Mouse (Mus musculus) gastrocnemius, postnatal 14 days (tissue): ENCODE measurements around the gene Serpina3n. TPM values are rescaled to one million over a fixed set of nuclear protein-coding genes. Genes with fewer than 3 reads are reported as not detected.
"Not testable (repeated sequence)": the region's sequence is repeated elsewhere in the genome, so short reads cannot be mapped to it uniquely, and the experiment has no call there.

Experiments
- DNase-seq: peaks from one replicate; pipeline ENCODE4 v3.0.0; 2021; ENCODE audit warnings: mixed read lengths
- intact Hi-C: fragments of 180-260 bp; cut with DNase I; formaldehyde crosslinking; loops from one replicate; pipeline ENCODE4 v1.15.1; 2025; ENCODE audit warnings: low total_unique reads
- total RNA-seq, 2 experiments: library from RNA; stranded (reverse); gene quantifications; 2 replicates each; pipeline ENCODE4 v1.2.3; 2021

Serpina3n gene
- total RNA-seq, 2 experiments from 2014 or later, result 1.5 to 2.5 TPM

- no peak for DNase-seq
- intact Hi-C loops, result no loop called here
These were observed 20.4 kb downstream of the Serpina3n start for GRCm38 (mm10) chr12:104426915-104427314.

GRCm38 (mm10) chr12:104431359-104431758, 24.8 kb downstream of the Serpina3n start:
- intact Hi-C loops, result no loop called here
- DNase-seq, result no peak

- intact Hi-C loops, result no loop called here
These were observed 26.7 kb downstream of the Serpina3n start for GRCm38 (mm10) chr12:104433214-104433613.

DNA sequence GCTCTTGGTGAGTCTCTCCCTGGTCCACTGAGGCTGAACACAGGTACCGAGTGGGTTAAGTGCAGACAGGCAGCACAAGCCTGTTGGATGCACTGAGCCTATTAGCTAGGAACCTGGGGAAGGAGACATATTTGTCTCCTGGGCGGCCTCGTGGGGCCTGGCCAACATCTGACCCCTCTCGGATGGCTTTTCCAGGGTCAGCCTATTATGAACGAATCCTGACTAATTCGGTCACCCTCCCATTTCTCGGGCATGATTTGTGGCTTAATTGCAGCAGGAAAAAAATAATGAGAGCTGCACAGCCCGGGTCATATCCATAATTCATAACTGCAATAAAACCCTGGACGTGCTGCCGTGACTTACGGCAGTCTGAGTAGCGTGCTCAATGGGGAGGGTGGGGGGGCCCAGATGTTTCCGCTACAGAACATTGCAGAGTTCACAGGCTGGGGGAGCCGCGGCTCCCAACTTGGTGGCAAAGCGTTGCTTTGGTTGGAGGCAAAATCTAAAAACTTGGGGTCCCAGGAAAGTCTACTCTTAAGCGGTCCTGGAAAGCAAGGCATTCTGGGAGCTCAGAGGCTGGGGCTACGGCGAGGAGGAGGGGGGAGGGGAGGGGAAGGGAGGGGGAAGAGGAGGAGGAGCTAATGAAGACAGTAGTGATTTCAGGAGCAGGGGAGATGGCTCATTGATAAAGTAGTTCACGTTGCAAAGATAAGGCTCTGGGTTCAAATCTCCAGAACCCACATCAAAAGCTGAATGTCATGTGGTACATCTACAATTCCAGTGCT, 27.6 kb downstream of the Serpina3n start:
- no peak for DNase-seq
- intact Hi-C loops, result no loop called here

More at GRCm38 (mm10) chr12:104433214-104433613, 26.7 kb downstream of the Serpina3n start:
- DNase-seq, result no peak

- intact Hi-C loops, result loop anchor here (10.0 kb wide), 3 partner anchors 105 to 375 kb away; no protein-coding TSS in a partner anchor
- DNase-seq, result peak; percentile 82
These were observed 33.7 kb downstream of the Serpina3n start for GRCm38 (mm10) chr12:104440087-104440760.

DNA sequence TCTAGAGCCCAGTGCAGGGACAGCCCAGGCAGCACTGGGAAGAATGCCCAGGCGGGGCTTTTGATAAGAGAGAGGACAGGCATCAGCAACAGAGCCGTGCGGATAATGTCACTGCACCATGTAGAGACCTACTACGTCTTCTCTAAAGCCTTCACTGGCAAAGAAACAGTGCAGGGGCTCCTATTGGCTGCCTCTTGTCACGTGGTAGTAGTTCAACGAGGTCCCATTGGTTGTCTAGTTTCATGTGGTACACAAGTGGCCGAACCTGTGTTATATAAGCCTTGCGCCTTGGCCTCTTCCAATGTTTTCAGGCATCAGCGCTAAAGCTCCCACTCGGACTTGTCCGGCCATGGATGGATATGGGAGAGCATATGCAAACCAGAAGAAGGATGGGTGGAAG, 37.2 kb downstream of the Serpina3n start:
- intact Hi-C loops, result loop anchor here (10.0 kb wide), 3 partner anchors 101 to 371 kb away; no protein-coding TSS in a partner anchor
- DNase-seq, result no peak

- intact Hi-C loops, result loop anchor here (10.0 kb wide), 3 partner anchors 98 to 368 kb away; no protein-coding TSS in a partner anchor
- not testable (repeated sequence) for DNase-seq
These were observed 40.5 kb downstream of the Serpina3n start for GRCm38 (mm10) chr12:104447056-104447455.

DNA sequence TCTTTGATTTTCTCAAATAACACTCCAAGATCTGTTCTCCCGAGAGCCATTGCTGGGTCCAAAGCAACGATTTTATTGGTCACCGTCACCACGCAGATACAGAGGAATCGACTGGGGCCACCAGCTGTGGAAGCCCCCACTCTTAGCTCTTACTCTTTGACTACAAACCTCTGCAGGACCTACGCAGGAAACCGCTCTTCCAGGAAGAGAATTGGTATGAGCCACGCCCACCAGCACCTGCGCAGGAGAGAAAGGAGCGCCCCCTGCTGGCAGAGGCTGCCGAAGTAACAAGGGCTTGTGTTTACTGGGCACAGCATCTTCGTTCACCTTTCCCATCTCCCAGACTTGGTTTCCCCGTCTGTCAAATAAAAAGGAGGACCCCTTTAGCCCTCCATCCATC, 41.6 kb downstream of the Serpina3n start:
- DNase-seq, result peak; percentile 43
- intact Hi-C loops, result loop anchor here (10.0 kb wide), 3 partner anchors 97 to 367 kb away; no protein-coding TSS in a partner anchor

DNA sequence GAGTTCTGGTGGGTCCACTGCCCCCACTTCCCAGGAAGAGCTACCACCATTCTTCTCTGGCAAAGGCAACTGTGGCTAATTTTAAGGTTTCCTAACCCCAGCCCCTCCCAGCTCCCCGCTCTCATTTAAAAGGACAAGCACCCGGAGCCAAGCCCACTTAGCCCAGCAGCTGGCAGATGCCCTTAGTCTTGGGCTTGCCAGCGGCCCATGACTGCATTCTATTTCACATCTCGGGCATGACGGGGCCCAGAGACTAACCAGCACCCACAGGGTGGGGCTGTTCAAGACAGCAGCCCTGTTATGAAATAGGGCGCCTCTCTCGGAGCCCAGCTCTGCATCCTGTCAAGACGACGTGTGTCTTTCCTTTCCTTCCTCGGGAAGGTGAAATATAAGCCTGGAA, 43.7 kb downstream of the Serpina3n start:
- DNase-seq, result no peak
- intact Hi-C loops, result no loop called here

DNA sequence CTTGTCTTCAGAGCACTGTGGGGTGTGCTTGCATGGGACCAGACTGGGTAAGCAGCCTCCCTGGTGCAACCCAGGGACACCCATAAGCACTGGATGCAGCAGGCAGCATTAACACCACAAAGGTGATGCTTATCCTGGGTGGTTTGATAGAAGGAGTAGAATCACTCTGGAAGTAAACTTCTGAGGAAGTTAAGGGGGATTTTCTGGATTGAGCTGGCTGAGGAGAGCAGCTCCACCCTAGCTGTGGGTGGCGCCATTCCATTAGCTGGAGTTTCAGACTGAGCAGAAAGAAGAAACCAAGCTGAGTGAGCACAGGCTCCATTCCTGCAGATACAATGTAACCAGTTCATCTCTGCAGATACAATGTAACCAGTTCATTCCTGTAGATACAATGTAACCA, 46.5 kb downstream of the Serpina3n start:
- no peak for DNase-seq
- intact Hi-C loops, result no loop called here

DNA sequence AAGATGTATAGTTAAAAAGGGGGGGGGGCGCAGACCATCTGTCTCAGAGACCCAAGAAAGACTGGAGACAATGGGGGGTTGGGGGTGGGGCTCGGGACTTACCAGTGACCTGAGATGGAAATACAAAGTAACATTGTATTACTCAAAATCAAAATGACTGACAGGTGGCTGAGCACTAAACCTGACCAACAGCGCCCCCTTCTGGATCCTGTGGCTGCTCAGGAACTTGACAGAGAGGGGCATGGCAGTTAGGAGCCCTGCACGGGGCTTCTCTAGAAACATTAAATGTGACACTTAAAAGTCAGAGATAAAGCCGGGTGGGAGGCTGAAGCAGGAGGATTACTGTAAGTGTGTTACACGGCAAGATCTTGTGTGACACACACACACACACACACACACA, 52.8 kb downstream of the Serpina3n start:
- intact Hi-C loops, result no loop called here
- DNase-seq, result no peak

- intact Hi-C loops, result no loop called here
- DNase-seq, result no peak
These were observed 54.8 kb downstream of the Serpina3n start for GRCm38 (mm10) chr12:104461372-104461771.

Other genes with a start within 250 kb of the Serpina3n start
- not detected for gene Serpina3f, start 192.2 kb upstream of the Serpina3n start, total RNA-seq
- gene Serpina3g, start 170.5 kb upstream of the Serpina3n start, total RNA-seq, result not detected
- not detected for gene Serpina3i, start 143.6 kb upstream of the Serpina3n start, total RNA-seq
- gene Serpina3j, start 92.2 kb upstream of the Serpina3n start, total RNA-seq, result not detected
- not detected for gene Serpina3k, start 68.2 kb upstream of the Serpina3n start, total RNA-seq
- not detected for gene Serpina3m, start 68.2 kb upstream of the Serpina3n start, total RNA-seq
- gene Gsc, start 66.6 kb downstream of the Serpina3n start, total RNA-seq, result under 1 TPM; 0.16 to 0.29 TPM